Mouse (Mus musculus): ENCODE results near the gene Vps45. TPM values are rescaled to one million over a fixed set of nuclear protein-coding genes. Genes with fewer than 3 reads are reported as not detected.

The Vps45 gene
- total and polyA plus RNA-seq, 3 experiments = 20.6 to 92.0 (median 28.9) TPM

DNA sequence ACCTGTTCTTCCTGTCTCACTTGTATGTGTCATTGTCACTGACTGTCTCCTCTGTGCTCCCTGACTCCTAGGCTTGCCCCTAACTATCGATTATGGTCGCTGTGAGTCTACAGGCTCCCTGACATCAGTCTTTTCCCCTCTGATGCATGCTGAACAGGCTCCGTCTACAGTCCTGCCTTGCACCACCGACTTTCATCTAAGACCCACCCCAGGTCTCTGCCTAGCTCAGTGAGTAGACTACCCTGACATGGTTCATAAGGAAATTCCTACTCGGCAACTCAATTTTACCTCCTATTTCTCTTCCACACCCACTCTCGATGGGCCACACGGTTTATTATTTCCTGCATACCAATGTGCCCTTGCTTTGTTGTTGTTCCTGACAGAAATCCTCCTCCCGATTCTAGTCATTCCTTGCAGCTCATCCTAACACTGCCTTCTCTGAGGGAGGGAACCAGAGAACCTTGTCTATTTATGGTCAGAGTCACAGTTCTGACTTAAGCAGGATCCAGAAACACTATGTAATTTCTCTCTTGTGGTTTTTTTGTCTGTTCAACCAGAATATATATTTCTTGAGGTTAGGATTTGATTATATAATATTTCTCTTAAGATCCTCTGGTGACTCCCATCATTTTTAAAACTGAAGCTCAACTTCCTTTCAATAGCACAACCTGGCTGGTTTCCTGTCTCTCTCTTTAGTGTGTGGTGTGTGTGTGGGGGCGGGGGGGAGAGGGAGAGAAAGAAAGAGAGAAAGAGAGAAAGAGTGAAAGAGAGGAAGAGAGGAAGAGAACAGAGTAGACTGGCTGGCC lies 18.2 kb downstream of the Vps45 start:
- Histone ChIP-seq H3K4me3 (ENCODE audit: control insufficient read depth in 1 of 2, insufficient read depth in 1 of 2, low read depth in 2 of 2, low read length in 2 of 2) (no peak overlapping the region), H3K9me3 (replicated peaks; ENCODE audit: insufficient read depth, low read length) (no peaks in the 10 kb centered on the region), H3K27ac (ENCODE audit: control insufficient read depth, low read depth, low read length) (no peak overlapping the region), H3K36me3 (ENCODE audit: control insufficient read depth in 1 of 2, insufficient read depth in 2 of 2, low read length in 2 of 2) (no peaks in the 10 kb centered on the region; a peak in 1 of 4 replicates), H3K27me3 (ENCODE audit: control insufficient read depth in 1 of 2, insufficient read depth in 2 of 2, low read length in 2 of 2) (no peaks in the 10 kb centered on the region), H3K4me1 (ENCODE audit: control insufficient read depth in 1 of 2, insufficient read depth in 2 of 2, low read length in 2 of 2) (no peaks in the 10 kb centered on the region), H3K79me2 (ENCODE audit: control insufficient read depth, insufficient read depth, low read length, poor library complexity) (no peaks in the 10 kb centered on the region), H3K9ac (ENCODE audit: control insufficient read depth, low read depth, low read length, poor library complexity, severe bottlenecking) (no peak overlapping the region)
- TF ChIP-seq JUND (IDR thresholded peaks at IDR 0.05; ENCODE audit: low read depth, low read length) (no peak), CTCF (IDR thresholded peaks at IDR 0.05 in 2 of 3, conservative IDR thresholded peaks at IDR 0.05 in 1 of 3; ENCODE audit: control insufficient read depth in 1 of 3, insufficient read depth in 1 of 3, low read depth in 2 of 3, low read length in 3 of 3, poor library complexity in 1 of 3, severe bottlenecking in 1 of 3) (no peak), POLR2AphosphoS5 (IDR thresholded peaks at IDR 0.05; ENCODE audit: borderline replicate concordance, low read depth, low read length) (no peak), NELFE (IDR thresholded peaks at IDR 0.05; ENCODE audit: low read depth, low read length) (no peak), EP300 (IDR thresholded peaks at IDR 0.05; ENCODE audit: low read depth in 1 of 2, low read length in 2 of 2) (no peak), POLR2AphosphoS2 (IDR thresholded peaks at IDR 0.05; ENCODE audit: low read length) (no peak), TBP (IDR thresholded peaks at IDR 0.05; ENCODE audit: low read depth, low read length) (no peak)
- DNase-seq (ENCODE audit: low read depth, low spot score) = no peak

GRCm38 (mm10) chr3:96038851-96039250 lies 19.4 kb downstream of the Vps45 start:
- no peaks in the 10 kb centered on the region for H3K4me1 ChIP-seq (ENCODE audit: control insufficient read depth in 1 of 2, insufficient read depth in 2 of 2, low read length in 2 of 2)
- no peak for TF ChIP-seq GABPA (IDR thresholded peaks at IDR 0.05; ENCODE audit: low read depth, low read length)
- TF ChIP-seq MAX (IDR thresholded peaks at IDR 0.05; ENCODE audit: low read length) = no peak
- TF ChIP-seq JUND (IDR thresholded peaks at IDR 0.05; ENCODE audit: low read depth, low read length) = no peak
- TF ChIP-seq POLR2AphosphoS5 (IDR thresholded peaks at IDR 0.05; ENCODE audit: borderline replicate concordance, low read depth, low read length) = no peak
- no peak for TF ChIP-seq TBP (IDR thresholded peaks at IDR 0.05; ENCODE audit: low read depth, low read length)
- no peak for TF ChIP-seq CHD1 (IDR thresholded peaks at IDR 0.05; ENCODE audit: low read depth, low read length)
- TF ChIP-seq RCOR1 (IDR thresholded peaks at IDR 0.05; ENCODE audit: low read depth, low read length) = no peak
- no peak for TF ChIP-seq UBTF (IDR thresholded peaks at IDR 0.05; ENCODE audit: borderline replicate concordance, insufficient read depth, low read depth, low read length)
- no peak for TF ChIP-seq TCF12 (IDR thresholded peaks at IDR 0.05; ENCODE audit: low read depth, low read length)
- TF ChIP-seq MAFK (IDR thresholded peaks at IDR 0.05; ENCODE audit: borderline replicate concordance, low read depth, low read length) = no peak
- no peak for TF ChIP-seq TAL1 (IDR thresholded peaks at IDR 0.05; ENCODE audit: low read length)
- no peak for TF ChIP-seq ZNF384 (IDR thresholded peaks at IDR 0.05; ENCODE audit: low read depth, low read length)
- no peak for TF ChIP-seq E2F4 (IDR thresholded peaks at IDR 0.05; ENCODE audit: borderline replicate concordance, low read depth, low read length)
- TF ChIP-seq MYB (IDR thresholded peaks at IDR 0.05; ENCODE audit: low read depth, low read length) = no peak
- no peak for TF ChIP-seq SIN3A (IDR thresholded peaks at IDR 0.05; ENCODE audit: low read length)
- no peak for TF ChIP-seq NRF1 (IDR thresholded peaks at IDR 0.05; ENCODE audit: insufficient read depth, low read depth, low read length, poor library complexity, severe bottlenecking)
- TF ChIP-seq GATA1 (IDR thresholded peaks at IDR 0.05; ENCODE audit: low read depth, low read length) = no peak
- no peak overlapping the region for H3K9ac ChIP-seq (ENCODE audit: control insufficient read depth, low read depth, low read length, poor library complexity, severe bottlenecking)
- H3K27ac ChIP-seq (ENCODE audit: control insufficient read depth, low read depth, low read length) = no peak overlapping the region
- H3K9me3 ChIP-seq (replicated peaks; ENCODE audit: insufficient read depth, low read length) = no peaks in the 10 kb centered on the region
- no peaks in the 10 kb centered on the region; a peak in 1 of 4 replicates for H3K36me3 ChIP-seq (ENCODE audit: control insufficient read depth in 1 of 2, insufficient read depth in 2 of 2, low read length in 2 of 2)
- no peaks in the 10 kb centered on the region for H3K79me2 ChIP-seq (ENCODE audit: control insufficient read depth, insufficient read depth, low read length, poor library complexity)
- no peak for DNase-seq (ENCODE audit: low read depth, low spot score)
- no peak overlapping the region for H3K4me3 ChIP-seq (ENCODE audit: control insufficient read depth in 1 of 2, insufficient read depth in 1 of 2, low read depth in 2 of 2, low read length in 2 of 2)
- no peaks in the 10 kb centered on the region for H3K27me3 ChIP-seq (ENCODE audit: control insufficient read depth in 1 of 2, insufficient read depth in 2 of 2, low read length in 2 of 2)
